Mouse (Mus musculus): ENCODE measurements around the gene Spata20. TPM values are rescaled to one million over a fixed set of nuclear protein-coding genes. Genes with fewer than 3 reads are reported as not detected.

Spata20 gene
- 0.19 TPM in 1 of 2 replicates, not detected in the other for polyA plus RNA-seq (2016; fragmentation: Nextera tagmentation; extraction: Ambion mirVana)

- 3% methylated on average over 24 of the region's 24 CpGs for WGBS
- no peak within 1 kb of the TSS for H3K4me3 ChIP-seq
- no peak within 1 kb of the TSS for H3K9ac ChIP-seq
- H3K4me1 ChIP-seq = peaks cover 3% of the 10 kb centered on the region; the same call in 1 of the 2 replicates
- H3K9me3 ChIP-seq = no peaks in the 10 kb centered on the region
- H3K27me3 ChIP-seq (replicated peaks) = peaks cover 28% of the 10 kb centered on the region
- no peaks in the 10 kb centered on the region for H3K36me3 ChIP-seq
- peak within 1 kb of the TSS; percentile 37; the same call in 1 of the 2 replicates for H3K4me2 ChIP-seq (replicated peaks)
- peak; percentile 75 for ATAC-seq (ENCODE audit: low FRiP score, low read depth)
- H3K27ac ChIP-seq = no peak within 1 kb of the TSS
These were observed at the start of gene Spata20 for GRCm38 (mm10) chr11:94486001-94486400. Spata20 (minus strand) TSS chr11:94486179.

GRCm38 (mm10) chr11:94533171-94533570 lies 47.2 kb upstream of the Spata20 start:
- ATAC-seq (ENCODE audit: low FRiP score, low read depth) = no peak

GRCm38 (mm10) chr11:94528879-94529278 lies 42.9 kb upstream of the Spata20 start:
- WGBS = 59% methylated on average over 3 of the region's 3 CpGs
- H3K9me3 ChIP-seq = no peaks in the 10 kb centered on the region
- no peak overlapping the region for H3K4me3 ChIP-seq
- ATAC-seq (ENCODE audit: low FRiP score, low read depth) = no peak
- H3K36me3 ChIP-seq = no peaks in the 10 kb centered on the region
- H3K4me2 ChIP-seq (replicated peaks) = no peak overlapping the region
- H3K27me3 ChIP-seq (replicated peaks) = no peaks in the 10 kb centered on the region
- 0 out of 2 replicates have a peak, but pooled peaks cover 4% of the 10 kb centered on the region for H3K4me1 ChIP-seq
- H3K27ac ChIP-seq = no peak overlapping the region
- no peak overlapping the region for H3K9ac ChIP-seq

More at GRCm38 (mm10) chr11:94533171-94533570, 47.2 kb upstream of the Spata20 start:
- Histone ChIP-seq H3K9me3 (no peaks in the 10 kb centered on the region), H3K27ac (no peak overlapping the region), H3K4me3 (no peak overlapping the region), H3K9ac (no peak overlapping the region), H3K36me3 (no peaks in the 10 kb centered on the region), H3K4me1 (no peaks in the 10 kb centered on the region), H3K4me2 (replicated peaks) (no peak overlapping the region), H3K27me3 (replicated peaks) (no peaks in the 10 kb centered on the region)
- 82% methylated on average over 8 of the region's 8 CpGs for WGBS

GRCm38 (mm10) chr11:94526171-94526879 lies 40.3 kb upstream of the Spata20 start:
- WGBS = 42% methylated on average over 9 of the region's 9 CpGs
- ATAC-seq (ENCODE audit: low FRiP score, low read depth) = no peak

GRCm38 (mm10) chr11:94521219-94521843 lies 35.4 kb upstream of the Spata20 start, which contains the start of gene Mycbpap:
Mycbpap (minus strand) TSS chr11:94521742.
- Histone ChIP-seq H3K4me2 (replicated peaks) (peak within 1 kb of the TSS; percentile 87), H3K9ac (peak within 1 kb of the TSS; percentile 60), H3K36me3 (no peaks in the 10 kb centered on the region), H3K4me1 (peaks cover 10% of the 10 kb centered on the region), H3K27ac (no peak within 1 kb of the TSS), H3K9me3 (no peaks in the 10 kb centered on the region), H3K4me3 (peak within 1 kb of the TSS; percentile 50), H3K27me3 (replicated peaks) (no peaks in the 10 kb centered on the region)
- peak; percentile 53 for ATAC-seq (ENCODE audit: low FRiP score, low read depth)
- under 1% methylated on average over 42 of the region's 42 CpGs for WGBS

More at GRCm38 (mm10) chr11:94526171-94526879, 40.3 kb upstream of the Spata20 start:
- Histone ChIP-seq H3K9me3 (no peaks in the 10 kb centered on the region), H3K4me2 (replicated peaks) (no peak overlapping the region), H3K36me3 (no peaks in the 10 kb centered on the region), H3K4me1 (peaks cover 7% of the 10 kb centered on the region; the same call in 1 of the 2 replicates), H3K27ac (no peak overlapping the region), H3K9ac (no peak overlapping the region), H3K27me3 (replicated peaks) (no peaks in the 10 kb centered on the region), H3K4me3 (no peak overlapping the region)

- 71% methylated on average over 9 of the region's 9 CpGs for WGBS
- ATAC-seq (ENCODE audit: low FRiP score, low read depth) = no peak
- Histone ChIP-seq H3K27me3 (replicated peaks) (no peaks in the 10 kb centered on the region), H3K4me3 (no peak overlapping the region), H3K27ac (no peak overlapping the region), H3K4me1 (no peaks in the 10 kb centered on the region; the same call in 1 of the 2 replicates), H3K9ac (no peak overlapping the region), H3K36me3 (no peaks in the 10 kb centered on the region), H3K4me2 (replicated peaks) (no peak overlapping the region), H3K9me3 (no peaks in the 10 kb centered on the region)
These were observed 27.5 kb upstream of the Spata20 start for GRCm38 (mm10) chr11:94513452-94513851.

- H3K4me3 ChIP-seq = no peak overlapping the region
- H3K9me3 ChIP-seq = no peaks in the 10 kb centered on the region
- no peaks in the 10 kb centered on the region for H3K27me3 ChIP-seq (replicated peaks)
- no peaks in the 10 kb centered on the region for H3K36me3 ChIP-seq
- H3K4me2 ChIP-seq (replicated peaks) = no peak overlapping the region
- WGBS = 93% methylated on average over 10 of the region's 10 CpGs
- H3K27ac ChIP-seq = no peak overlapping the region
- no peak overlapping the region for H3K9ac ChIP-seq
- H3K4me1 ChIP-seq = no peaks in the 10 kb centered on the region
- no peak for ATAC-seq (ENCODE audit: low FRiP score, low read depth)
These were observed 23.0 kb upstream of the Spata20 start for GRCm38 (mm10) chr11:94508976-94509375.

GRCm38 (mm10) chr11:94501482-94501881 lies 15.5 kb upstream of the Spata20 start:
- Histone ChIP-seq H3K4me1 (peaks cover 21% of the 10 kb centered on the region), H3K27me3 (replicated peaks) (peaks cover 26% of the 10 kb centered on the region), H3K4me2 (replicated peaks) (no peak overlapping the region), H3K9ac (no peak overlapping the region), H3K4me3 (no peak overlapping the region), H3K27ac (no peak overlapping the region), H3K36me3 (no peaks in the 10 kb centered on the region), H3K9me3 (no peaks in the 10 kb centered on the region)
- WGBS = 95% methylated on average over 8 of the region's 8 CpGs
- no peak for ATAC-seq (ENCODE audit: low FRiP score, low read depth)

- WGBS = 26% methylated on average over 8 of the region's 8 CpGs
- Histone ChIP-seq H3K4me2 (replicated peaks) (peak overlapping the region; percentile 61), H3K27ac (no peak overlapping the region), H3K27me3 (replicated peaks) (peaks cover 28% of the 10 kb centered on the region), H3K36me3 (no peaks in the 10 kb centered on the region), H3K4me3 (no peak overlapping the region), H3K4me1 (peaks cover 21% of the 10 kb centered on the region), H3K9ac (no peak overlapping the region), H3K9me3 (no peaks in the 10 kb centered on the region)
- ATAC-seq (ENCODE audit: low FRiP score, low read depth) = no peak
These were observed 14.4 kb upstream of the Spata20 start for GRCm38 (mm10) chr11:94500362-94500761.

- Histone ChIP-seq H3K4me3 (peak within 1 kb of the TSS; percentile 18), H3K4me1 (peaks cover 21% of the 10 kb centered on the region), H3K27ac (no peak within 1 kb of the TSS), H3K36me3 (no peaks in the 10 kb centered on the region), H3K9ac (0 out of 2 replicates have a peak within 1 kb of the TSS, but pooled peaks have one; percentile 2), H3K9me3 (no peaks in the 10 kb centered on the region), H3K4me2 (replicated peaks) (peak within 1 kb of the TSS; percentile 61), H3K27me3 (replicated peaks) (peaks cover 28% of the 10 kb centered on the region)
- 0 out of 2 replicates have a peak, but pooled peaks have one; percentile 44 for ATAC-seq (ENCODE audit: low FRiP score, low read depth)
- under 1% methylated on average over 26 of the region's 26 CpGs for WGBS
These were observed 13.7 kb upstream of the Spata20 start, which contains the start of gene Epn3 for GRCm38 (mm10) chr11:94499661-94500152. Epn3 (minus strand) TSS chr11:94499974.

- no peak overlapping the region for H3K4me3 ChIP-seq
- no peak overlapping the region for H3K9ac ChIP-seq
- H3K9me3 ChIP-seq = no peaks in the 10 kb centered on the region
- H3K27me3 ChIP-seq (replicated peaks) = peaks cover 28% of the 10 kb centered on the region
- H3K4me1 ChIP-seq = peaks cover 21% of the 10 kb centered on the region
- H3K4me2 ChIP-seq (replicated peaks) = peak overlapping the region; percentile 61
- peak; percentile 53; the same call in 1 of the 2 replicates for ATAC-seq (ENCODE audit: low FRiP score, low read depth)
- no peak overlapping the region for H3K27ac ChIP-seq
- H3K36me3 ChIP-seq = no peaks in the 10 kb centered on the region
- WGBS = 10% methylated on average over 2 of the region's 2 CpGs
These were observed 13.1 kb upstream of the Spata20 start for GRCm38 (mm10) chr11:94499035-94499434.
